Mouse (Mus musculus) bone marrow, adult 2 months (tissue): ENCODE results near the gene Dock2.

Experiments used
- CTCF ChIP-seq: fragments of 200-500 bp; IDR thresholded peaks from 2 replicates; pipeline ENCODE4 v1.5.1; 2011; ENCODE audit warnings: low read length, control low read depth; ENCODE audit not compliant: control insufficient read depth, insufficient read depth
- POLR2A ChIP-seq: fragments of 200-500 bp; IDR thresholded peaks from 2 replicates; pipeline ENCODE4 v1.6.1; 2011; ENCODE audit warnings: low read depth, mild to moderate bottlenecking, control low read depth, low read length, borderline replicate concordance; ENCODE audit not compliant: control insufficient read depth

DNA sequence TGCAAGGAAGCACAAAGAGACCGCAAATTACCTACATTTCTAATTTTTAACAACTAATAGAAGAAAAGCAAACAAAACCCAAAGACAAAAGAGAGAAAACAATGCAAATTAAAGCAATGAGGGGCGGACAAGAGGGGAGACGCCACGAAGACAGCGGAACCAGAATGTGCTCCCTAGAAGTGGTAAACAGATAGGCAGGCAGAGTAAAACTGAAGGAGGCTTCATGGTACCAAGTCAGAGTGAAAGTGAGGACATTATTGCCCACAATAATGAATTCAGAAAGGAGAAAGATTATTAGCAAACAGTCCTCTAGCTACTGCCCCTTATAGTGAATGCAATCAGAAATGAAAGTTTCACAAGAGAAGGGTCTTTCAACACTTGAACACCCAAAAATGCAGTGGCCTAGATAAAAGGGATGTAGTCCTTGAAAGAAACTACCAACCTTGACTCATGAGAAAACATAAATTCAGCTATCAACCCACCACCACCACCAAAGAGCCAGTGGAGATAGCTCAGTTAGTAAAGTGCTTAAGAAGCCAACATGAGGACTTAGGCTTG lies 21.0 kb downstream of the Dock2 start:
- TF ChIP-seq POLR2A (no peak), CTCF (no peak)
